Mouse (Mus musculus): ENCODE results near the gene Tnfrsf14.

Tnfrsf14 gene

GRCm38 (mm10) chr4:154882014-154882659 lies 46.2 kb downstream of the Tnfrsf14 start:
- no peak for DNase-seq (ENCODE audit: extremely low spot score, low read depth, low spot score)

- no peak for DNase-seq (ENCODE audit: extremely low spot score, low read depth, low spot score)
Measured at GRCm38 (mm10) chr4:154880730-154881129, 47.6 kb downstream of the Tnfrsf14 start.

GRCm38 (mm10) chr4:154877864-154878548 lies 50.4 kb downstream of the Tnfrsf14 start:
- DNase-seq (ENCODE audit: extremely low spot score, low read depth, low spot score) = peak; percentile 94

- no peak for DNase-seq (ENCODE audit: extremely low spot score, low read depth, low spot score)
Measured at GRCm38 (mm10) chr4:154873186-154873585, 55.2 kb downstream of the Tnfrsf14 start.

Measured in hindlimb bud, embryonic 11.5 days (tissue).